Mouse (Mus musculus) MEL-GATA-1-ER (cell line): ENCODE measurements around the gene Gprc6a.

Experiments used
- DNase-seq: peaks from one replicate; pipeline ENCODE4 v3.0.0-alpha.2; 2012; ENCODE audit warnings: low read depth; ENCODE audit errors: extremely low read depth

The Gprc6a gene

DNA sequence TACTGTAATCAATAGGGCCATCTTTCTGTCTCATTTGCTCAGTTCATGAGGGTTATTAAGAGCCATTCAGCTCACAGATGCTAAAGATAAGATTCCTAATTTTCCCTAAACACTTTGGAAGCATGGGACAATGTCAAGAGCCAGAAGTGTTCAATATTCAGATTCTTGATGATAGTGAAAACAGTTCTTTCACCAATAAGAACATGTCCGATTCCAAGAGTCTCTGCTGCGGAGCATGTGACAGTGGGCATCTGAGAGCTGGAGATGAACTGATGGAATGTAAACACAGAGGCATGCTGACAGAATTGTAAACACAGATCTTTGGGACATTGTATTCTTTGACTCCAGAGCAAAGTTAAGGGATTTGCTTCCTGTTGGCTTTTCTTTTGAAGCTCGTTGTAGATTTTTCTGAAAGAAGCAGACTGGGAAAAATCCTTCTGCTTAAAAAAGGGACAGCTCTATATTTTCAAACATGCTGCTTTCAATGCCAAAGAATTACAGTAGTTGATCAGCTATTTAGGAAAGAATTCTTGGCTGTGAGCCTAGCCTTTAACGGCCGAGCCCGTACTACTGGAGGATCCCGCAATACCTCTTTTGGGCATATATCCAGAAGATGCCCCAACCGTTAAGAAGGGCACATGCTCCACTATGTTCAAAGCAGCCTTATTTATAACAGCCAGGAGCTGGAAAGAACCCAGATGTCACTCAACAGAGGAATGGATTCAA, at the start of gene Gprc6a:
TSS of gene Gprc6a (minus strand) at position 51 of the 726 bp plus-strand sequence.
- DNase-seq = no peak

DNA sequence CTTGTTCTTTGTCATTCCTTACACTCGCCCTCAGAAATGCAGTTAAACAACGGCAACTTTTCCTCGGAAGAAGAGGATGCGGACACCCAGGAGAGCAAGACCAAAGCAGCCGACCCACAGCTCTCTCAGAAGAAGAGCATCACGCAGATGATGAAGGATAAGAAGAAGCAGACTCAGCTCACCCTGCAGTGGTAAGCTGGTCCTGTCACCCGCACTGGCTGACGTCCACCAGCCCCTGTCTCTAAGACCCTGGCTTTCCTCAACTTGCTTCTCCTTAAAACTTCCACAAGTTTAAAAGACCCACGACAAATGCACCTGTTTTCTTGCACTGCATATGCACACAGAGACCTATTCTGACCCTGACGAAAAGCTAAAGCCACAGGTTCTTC, 47.0 kb upstream of the Gprc6a start:
- DNase-seq = no peak

DNA sequence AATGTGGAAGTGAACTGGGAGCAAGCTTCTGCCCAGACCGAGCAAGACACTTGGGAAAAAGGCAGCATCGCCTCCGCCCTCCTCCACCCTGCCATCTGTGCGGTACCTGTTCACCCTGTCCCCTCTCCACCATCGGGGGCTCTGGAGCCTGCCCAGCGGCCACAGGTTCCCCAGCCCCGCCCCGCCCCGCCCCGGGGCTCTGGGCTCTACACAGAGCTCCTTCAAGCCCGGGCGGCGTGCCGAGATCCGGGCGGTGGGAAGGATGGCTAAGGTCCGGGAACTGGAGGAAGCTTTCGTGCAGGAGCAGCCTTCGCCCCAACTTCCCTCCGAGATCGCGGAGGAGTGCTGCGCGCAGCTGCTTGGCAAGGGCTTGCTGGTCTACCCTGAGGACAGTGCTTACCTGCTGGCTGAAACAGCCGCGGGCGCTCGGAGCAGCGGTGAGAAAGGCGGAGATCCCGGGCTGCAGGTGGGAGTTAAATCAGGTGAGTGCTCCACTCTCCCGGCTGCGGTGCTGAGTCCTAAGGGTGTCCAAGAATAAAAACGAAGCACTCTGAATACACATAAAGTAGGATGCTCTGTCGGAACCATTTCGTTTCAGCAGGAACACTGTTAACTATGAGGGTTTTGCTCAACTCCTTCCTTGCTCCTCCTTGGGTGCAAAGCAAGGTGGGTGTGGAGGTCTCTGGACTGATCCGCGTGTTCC, 46.4 kb upstream of the Gprc6a start, which contains the start of gene Rfx6:
TSS of gene Rfx6 (plus strand) at position 209 of the 703 bp plus-strand sequence.
- DNase-seq = no peak

DNA sequence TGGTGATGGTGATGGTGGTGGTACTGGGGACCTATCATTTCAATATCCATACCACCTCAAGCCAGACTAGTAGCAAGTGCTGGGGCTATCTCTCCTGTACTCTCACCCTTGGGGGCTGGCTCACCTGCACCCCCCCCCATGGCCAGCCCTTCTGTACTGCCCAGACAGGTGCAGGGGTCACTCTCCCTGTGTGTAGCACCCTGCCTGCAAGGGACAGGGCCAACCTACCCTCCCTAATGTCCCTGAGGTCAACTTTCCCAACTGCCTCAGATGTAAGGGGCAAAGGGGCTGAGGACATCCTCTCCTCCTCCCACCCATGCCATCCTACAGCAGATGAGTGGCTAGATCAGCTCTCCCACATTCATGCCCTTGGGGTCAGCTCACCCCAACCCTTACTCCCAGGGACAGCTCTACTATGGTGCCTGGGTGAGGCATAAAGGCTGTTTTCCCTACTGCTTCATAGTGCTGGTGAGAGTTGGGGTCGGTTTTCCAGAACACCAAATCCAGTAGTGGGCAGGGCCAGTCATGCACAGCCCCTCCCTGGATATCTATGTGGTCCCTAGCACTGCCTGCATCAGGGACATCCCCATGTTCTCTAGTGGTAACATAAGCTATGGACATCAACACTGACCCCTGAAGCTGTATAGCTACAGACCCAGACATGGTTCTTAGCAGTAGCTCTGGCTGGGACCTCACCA, 41.0 kb upstream of the Gprc6a start:
- DNase-seq = no peak

DNA sequence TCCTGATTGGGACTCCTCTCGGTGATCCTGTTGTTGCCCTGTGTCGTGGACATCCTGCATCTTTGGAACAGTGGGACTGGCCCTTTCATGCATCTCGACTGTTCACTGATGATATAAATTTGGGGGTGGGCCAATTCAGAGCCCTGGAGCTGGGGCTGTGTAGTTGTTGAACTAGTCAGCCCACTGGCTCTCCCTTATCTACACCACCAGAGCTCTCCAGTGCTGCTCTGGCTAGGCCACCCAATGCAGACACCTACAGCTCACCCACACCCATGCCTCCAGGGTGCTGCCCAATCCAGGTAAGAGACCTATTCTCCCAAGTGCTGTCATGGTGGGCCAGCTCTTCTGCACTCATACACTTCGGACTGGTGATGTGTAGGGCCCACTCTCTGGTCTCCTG, 40.3 kb upstream of the Gprc6a start:
- DNase-seq = no peak

DNA sequence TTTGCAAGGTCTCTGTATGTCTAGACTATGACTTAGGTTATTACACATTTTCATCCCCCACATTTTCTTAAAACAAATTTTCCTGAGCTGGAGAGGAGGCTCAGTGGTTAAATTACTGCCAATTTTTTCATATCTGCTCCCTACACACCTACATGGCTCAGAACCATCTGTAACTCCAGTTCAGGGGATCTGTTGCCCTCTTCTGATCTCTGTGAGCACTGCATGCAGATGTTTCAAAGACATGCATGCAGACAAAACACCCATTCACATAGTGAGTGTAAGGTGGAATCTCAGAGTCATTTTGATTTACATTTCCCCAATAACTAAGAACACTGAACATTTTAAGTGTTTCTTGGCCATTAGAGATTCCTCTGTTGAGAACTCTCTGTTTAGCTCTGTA, 38.1 kb upstream of the Gprc6a start:
- no peak for DNase-seq

DNA sequence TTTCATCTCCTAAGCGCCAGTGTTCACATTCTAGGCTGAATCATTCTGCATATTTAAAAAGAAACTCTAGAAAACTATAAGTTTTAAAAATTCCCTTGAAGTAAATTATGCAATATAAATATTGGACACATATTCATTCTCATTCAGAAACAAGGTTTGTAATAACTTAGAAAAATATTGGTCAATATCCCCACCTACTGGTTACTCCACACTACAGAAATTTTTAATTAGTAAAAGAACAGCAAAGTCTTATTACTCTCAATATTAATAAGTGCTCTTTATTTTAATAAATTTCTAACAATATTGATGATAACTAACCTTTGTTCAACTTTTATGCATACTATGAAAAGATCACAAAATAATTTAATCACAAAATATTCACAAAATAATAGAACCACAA, 26.1 kb upstream of the Gprc6a start:
- DNase-seq = no peak

DNA sequence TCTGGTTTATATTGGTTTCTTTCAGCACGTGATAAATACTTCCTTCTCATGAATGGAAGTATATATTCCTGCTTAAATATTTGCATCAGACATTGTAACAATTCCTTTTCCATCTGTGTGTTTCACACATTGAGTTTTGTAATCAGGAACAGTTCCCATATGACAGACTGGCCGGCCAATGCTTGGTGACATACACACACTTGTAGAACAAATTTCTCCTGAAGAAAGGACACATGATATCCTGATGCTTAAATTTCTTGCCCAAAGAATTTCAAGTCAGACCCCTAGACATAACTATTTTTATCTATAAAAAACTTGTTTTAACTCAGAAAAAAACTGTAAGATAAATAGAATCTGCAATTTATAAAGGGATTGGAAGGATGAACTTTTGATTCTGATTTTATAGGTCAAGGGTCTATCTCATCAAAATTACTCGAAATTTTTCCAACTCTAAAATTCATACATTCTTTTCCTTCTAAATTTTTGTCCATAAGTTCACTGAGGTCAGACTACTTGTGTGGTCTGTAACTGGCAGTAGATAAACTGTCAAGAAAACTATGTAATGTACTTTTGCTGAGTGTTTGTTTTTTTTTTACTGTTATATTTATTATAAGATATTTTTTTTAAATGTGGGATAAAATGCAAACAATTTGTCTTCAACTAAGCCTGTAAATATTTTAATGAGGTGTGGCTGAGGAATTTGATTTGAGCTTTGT, 18.4 kb upstream of the Gprc6a start:
- no peak for DNase-seq

DNA sequence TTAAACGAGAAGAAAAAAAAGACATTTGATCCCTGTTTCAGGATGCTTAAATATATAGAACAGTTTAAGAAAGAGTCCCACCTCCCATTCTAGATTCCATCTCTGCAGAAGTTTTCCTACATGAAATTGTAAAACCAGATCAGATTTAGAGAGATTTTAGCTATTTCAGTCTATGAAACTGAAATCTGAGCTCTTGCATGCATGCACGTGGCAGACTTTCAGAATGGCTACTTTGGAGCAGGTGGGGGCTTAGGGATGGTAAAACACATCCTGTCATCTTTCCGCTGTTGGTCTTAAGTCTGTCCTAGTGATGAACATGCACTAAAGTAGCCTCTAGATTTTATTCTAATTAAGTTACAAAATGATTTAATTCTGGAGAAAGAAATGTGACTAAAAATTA, 10.1 kb downstream of the Gprc6a start:
- DNase-seq = no peak

DNA sequence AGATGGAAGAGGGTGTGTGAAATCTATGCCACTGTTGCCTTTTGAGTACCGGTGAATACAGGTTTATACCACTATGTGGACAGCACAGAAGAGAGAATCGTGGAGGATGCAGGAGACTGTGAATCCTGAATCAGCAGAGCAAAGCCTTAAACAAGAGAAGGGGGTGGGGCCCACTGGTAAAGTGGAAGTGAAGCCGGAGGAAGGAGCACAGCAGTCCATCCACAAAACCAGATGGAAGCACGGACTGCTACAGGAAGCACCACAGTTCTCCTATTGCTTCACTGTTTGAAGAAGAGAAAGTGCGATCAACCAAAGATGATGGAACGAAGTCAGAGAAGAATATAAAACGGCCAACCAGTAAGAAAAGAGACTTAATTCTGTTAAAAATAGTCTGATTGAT, 11.1 kb downstream of the Gprc6a start:
- DNase-seq = no peak

DNA sequence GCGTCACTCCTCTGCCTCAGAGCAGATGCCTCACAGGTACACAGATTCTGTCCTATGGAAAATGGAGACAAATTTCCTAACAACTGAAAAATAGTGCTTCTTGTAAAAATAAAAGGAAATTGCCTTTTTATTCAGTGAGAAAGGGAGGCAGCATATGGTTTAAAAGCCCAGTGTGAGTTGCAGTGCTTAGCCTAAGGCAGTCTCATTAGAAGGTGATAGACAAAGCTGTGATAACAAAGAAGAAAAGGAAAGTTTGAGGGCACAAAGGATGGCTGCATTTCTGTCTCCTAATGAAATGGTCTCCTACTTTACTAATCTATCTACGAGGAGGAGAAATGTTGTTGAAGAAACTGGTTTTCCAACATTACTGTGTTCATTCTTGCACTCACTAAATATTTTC, 12.7 kb downstream of the Gprc6a start:
- DNase-seq = no peak

DNA sequence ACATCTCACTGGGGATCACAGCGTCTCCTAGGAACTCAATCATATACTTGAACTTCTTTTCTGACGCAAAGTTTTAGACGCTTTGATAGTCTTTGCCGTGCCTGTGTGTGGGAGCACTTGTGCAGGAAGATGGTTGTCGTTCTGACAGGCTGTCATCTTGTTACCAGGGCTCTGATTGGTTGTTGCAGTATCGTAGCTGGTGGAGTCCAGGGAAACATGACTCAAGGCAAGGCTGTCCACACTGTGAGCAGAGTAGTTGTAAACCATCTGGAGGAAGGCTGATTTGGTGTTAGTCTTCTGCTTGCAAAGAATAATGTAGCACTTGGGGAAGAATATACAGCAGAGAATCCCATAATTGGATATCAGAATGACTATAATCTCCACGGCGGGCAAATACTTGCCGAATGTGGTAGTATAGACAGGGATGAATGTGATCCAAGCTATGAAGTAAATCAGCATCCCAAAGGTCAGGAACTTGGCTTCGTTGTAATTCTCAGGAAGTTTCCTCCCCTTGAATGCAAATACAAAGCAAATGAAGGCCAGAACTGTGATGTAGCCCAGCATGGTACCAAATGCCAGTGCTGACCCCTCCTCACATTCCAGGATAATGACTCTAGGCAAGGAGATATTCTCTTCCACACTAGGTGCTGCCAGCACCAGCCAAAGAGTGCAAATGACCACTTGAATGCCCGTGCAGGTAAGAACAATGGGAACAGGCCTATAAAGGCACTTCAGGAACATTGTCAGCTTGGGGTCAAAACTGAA, 16.3 kb downstream of the Gprc6a start:
- no peak for DNase-seq

DNA sequence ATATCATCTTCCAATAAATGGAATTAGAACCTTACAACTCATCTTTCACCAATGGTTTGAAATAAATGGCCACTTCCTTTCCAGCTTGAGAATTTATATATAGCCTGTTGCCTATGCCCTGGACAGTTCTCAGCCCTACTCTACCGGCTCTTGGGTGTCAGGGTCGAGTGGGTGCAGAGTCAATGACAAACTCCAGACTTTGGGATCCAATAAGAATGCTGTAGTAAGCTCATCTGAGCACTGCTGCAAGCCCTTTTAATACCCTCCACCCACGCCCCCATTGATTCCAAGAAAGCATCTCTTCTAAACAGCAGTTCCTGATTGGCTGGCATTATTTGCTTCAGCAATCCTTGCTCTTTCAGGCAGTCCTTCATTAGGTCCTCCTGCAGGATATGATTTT, 17.8 kb downstream of the Gprc6a start:
- DNase-seq = no peak

DNA sequence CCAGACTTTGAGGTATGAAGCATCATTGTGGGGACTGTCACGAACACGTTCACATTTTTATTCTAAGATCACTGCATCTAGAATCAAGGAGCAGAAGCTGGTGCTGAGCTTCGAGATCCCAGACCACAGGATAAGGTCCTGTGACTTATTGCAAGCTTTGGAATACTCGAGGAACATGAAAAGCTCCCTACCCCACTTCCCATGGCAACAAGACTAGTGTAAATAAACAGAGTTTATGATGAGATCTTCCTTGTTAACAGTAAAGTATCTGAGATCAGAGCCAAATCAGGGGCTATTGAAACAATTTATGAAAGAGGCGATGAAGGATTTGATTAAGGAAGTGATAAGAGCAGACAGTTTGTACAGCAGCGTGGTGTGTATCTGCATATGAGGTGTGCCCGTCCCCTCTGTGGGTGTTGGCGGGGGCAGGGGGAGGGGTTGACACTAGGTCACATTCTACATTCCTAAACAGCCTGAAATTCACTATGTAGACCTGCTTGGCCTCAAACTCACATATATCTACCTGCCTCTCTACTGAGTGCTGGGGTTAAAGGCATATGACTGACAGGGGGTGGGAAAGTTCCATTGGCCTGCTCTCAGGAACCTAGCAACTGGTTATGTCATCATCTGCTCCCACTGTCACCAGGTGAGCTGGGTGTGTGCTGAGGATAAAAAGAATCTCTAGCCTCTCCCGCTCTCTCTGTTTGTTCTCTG, 19.1 kb downstream of the Gprc6a start:
- no peak for DNase-seq

DNA sequence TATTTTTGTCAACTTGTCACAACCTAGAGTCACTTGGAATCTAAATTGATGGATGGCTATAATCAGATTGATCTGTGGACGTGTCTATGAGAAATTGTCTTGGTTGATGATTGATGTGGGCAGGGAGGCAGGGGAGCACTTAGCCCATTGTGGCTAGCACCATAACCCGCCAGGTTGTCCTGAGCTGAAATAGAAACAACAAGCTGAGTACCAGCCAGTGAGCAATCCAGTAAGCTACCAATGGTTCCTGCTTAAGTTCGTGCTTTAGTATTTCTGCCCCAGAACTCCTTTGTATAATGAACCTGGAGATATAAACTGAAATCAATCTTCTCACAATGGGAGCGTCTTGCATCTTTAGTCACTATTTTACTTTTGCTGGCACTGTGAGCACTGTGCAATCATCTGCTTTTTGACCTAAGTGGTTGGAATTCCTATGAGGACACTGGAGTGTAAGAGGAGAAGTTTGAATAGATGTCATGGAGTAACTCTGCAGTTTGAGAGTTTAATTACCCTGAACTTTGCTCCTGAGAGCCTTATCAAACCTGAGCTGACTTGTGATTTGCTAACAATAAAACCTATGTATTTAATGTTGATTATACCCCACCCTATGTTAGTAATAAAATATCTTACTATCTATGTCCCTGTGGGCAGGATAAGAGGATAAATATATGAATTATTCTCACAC, 21.4 kb downstream of the Gprc6a start:
- DNase-seq = no peak

DNA sequence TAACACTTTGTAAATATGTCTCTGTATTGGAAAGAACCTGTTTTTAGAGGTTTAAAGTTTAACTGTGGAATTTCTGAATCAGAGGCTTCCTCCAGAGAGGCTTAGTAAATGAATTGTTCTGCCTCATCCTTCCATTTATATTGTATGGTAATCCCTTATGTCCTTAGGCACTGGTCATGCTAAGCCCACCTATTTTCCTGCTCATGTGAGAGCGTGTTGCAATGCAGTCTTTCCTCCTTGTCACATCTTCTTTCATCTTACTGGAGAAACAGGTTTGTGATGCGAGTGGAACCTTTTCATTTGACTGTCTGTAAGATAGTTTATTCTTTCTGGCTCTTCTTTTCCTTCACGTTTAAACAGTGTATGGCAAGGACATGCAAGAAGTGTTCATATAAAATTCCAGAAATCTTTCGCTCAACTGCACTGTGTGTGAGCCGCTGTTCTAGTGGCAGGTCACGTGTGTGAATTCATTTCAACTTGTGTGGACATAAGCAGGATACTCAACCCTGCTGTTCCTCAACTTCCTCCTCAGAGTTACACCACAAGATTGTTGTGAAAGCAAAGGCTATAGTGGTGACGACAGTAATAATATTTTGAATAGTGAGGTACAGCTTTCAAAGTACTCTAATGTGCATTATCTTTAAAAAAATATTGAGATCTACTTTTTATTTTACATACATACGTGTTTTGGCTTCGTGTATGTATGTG, 34.2 kb downstream of the Gprc6a start:
- DNase-seq = no peak

DNA sequence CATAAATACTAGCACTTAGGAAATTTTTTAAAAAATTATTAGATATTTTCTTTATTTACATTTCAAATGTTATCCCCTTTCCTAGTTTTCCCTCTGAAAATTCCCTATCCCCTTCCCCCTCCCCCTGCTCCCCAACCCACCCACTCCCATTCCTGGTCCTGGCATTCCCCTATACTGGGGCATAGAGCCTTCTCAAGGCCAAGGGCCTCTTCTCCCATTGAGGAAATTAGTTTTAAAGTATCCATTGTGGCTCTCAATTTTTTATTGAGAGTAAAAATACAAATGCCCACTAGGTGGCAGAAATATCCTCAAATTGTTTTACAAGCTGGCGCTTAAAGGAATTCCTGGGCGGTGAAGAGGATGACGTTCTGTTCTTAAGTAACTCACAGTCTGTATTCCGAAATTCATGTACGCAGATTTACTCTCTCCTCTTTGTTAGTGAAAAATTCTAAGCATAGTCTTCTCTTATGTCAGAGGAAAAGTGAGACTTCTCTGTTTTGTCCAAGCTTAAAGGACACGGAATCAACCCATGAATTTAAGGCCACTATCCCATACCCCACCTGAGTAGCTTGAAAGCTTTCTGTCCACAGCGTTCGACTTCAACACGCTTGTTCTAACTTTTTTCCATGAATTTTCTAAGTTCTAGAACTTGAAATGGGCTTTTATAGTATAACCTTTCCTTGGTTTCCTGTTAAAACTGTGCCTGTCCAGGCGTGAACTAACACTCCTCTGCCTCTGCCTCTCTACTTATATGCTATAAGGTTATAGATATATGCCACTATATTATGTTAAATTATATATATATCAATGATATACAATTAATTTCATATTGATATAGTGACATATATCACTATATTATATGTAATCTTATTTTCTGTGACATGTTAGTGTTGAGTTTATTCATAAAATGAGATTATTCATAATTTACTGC, 36.0 kb downstream of the Gprc6a start:
- DNase-seq = peak; percentile 34

DNA sequence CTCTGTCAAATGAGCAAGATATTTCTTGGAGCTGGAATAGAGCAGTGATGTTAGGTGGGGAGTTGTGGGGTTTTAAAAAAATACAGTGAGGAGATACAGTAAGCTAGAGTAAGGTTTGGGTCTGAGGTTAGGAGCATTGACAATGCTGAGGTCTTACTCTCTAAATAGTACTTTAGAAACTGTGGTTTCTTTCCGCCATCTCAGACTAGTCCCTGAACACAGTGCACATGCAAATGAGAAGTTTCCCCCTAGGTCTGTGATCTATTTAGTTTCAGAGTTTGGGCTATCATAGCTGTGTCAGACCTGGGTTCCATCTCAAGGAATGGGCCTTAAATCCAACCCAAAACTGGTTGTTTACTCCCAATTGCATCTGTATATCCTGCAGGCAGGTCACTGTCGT, 39.7 kb downstream of the Gprc6a start:
- no peak for DNase-seq
